Mouse (Mus musculus): Measurements from ENCODE around the gene Cenpt. TPM values are rescaled to one million over a fixed set of nuclear protein-coding genes. Genes with fewer than 3 reads are reported as not detected.

Cenpt gene
- polyA plus RNA-seq, 2 experiments = 41.5 to 92.2 TPM

- peaks cover 20% of the 10 kb centered on the region for H3K36me3 ChIP-seq (ENCODE audit: control insufficient read depth, insufficient read depth, low read length)
- no peak for TF ChIP-seq POLR2A (IDR thresholded peaks at IDR 0.05; ENCODE audit: borderline replicate concordance, extremely low read depth, insufficient read depth, insufficient read length)
- H3K9ac ChIP-seq (ENCODE audit: low read depth, low read length, severe bottlenecking) = no peak overlapping the region
- peaks cover 19% of the 10 kb centered on the region for H3K4me1 ChIP-seq (ENCODE audit: control insufficient read depth, insufficient read depth, low read length)
- H3K9me3 ChIP-seq (ENCODE audit: control insufficient read depth, low read length) = no peaks in the 10 kb centered on the region
- 80% methylated on average over 12 of the region's 12 CpGs for WGBS
- DNase-seq (ENCODE audit: low spot score) (no peak), ATAC-seq (ENCODE audit: low FRiP score, low read depth) (no peak)
- no peaks in the 10 kb centered on the region for H3K27me3 ChIP-seq (ENCODE audit: control insufficient read depth, insufficient read depth, low read length)
- peak overlapping the region; percentile 66; the same call in 1 of the 2 replicates for H3K27ac ChIP-seq (replicated peaks; ENCODE audit: low read depth, low read length)
- H3K4me2 ChIP-seq (replicated peaks; ENCODE audit: low read depth, low read length, severe bottlenecking) = no peak overlapping the region; the same call in 1 of the 2 replicates
- H3K4me3 ChIP-seq (replicated peaks; ENCODE audit: low read length) = peak overlapping the region; percentile 70
These were observed 840 bp downstream of the Cenpt start for GRCm38 (mm10) chr8:105852146-105852729.

DNA sequence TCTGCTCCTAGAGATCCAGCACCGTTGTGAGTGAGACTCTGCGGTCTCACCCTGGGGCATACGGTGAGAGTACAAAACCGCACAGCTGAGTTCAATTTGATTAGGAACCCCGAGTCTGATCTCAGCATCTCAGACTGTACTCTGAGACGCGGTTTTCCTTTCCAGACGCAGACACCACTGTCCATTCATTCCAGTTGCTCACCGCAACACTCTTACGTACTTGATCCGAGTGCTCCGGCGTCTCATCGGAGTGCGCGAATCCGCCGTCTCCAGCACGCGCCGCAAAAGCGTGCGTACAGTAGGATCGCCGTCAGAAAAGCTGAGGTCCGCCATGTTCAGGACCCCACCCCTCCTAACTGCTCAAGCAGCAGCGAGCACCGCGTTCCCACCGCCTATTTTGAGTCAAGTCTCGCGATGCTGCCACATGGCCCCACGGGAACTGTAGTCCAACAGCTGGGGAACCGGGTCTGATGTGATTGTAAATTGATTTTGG lies 1.4 kb downstream of the Cenpt start:
- H3K4me1 ChIP-seq (ENCODE audit: control insufficient read depth, insufficient read depth, low read length) = peaks cover 13% of the 10 kb centered on the region
- peaks cover 26% of the 10 kb centered on the region for H3K36me3 ChIP-seq (ENCODE audit: control insufficient read depth, insufficient read depth, low read length)
- under 1% methylated on average over 34 of the region's 34 CpGs for WGBS
- H3K4me2 ChIP-seq (replicated peaks; ENCODE audit: low read depth, low read length, severe bottlenecking) = peak overlapping the region; percentile 69
- DNase-seq (ENCODE audit: low spot score) (peak; percentile 97), ATAC-seq (ENCODE audit: low FRiP score, low read depth) (peak; percentile 85)
- peak; percentile 97; the same call in 1 of the 2 replicates for TF ChIP-seq POLR2A (IDR thresholded peaks at IDR 0.05; ENCODE audit: borderline replicate concordance, extremely low read depth, insufficient read depth, insufficient read length)
- peak overlapping the region; percentile 70 for H3K4me3 ChIP-seq (replicated peaks; ENCODE audit: low read length)
- no peaks in the 10 kb centered on the region for H3K9me3 ChIP-seq (ENCODE audit: control insufficient read depth, low read length)
- H3K27ac ChIP-seq (replicated peaks; ENCODE audit: low read depth, low read length) = peak overlapping the region; percentile 66
- peak overlapping the region; percentile 71 for H3K9ac ChIP-seq (ENCODE audit: low read depth, low read length, severe bottlenecking)
- H3K27me3 ChIP-seq (ENCODE audit: control insufficient read depth, insufficient read depth, low read length) = no peaks in the 10 kb centered on the region

DNA sequence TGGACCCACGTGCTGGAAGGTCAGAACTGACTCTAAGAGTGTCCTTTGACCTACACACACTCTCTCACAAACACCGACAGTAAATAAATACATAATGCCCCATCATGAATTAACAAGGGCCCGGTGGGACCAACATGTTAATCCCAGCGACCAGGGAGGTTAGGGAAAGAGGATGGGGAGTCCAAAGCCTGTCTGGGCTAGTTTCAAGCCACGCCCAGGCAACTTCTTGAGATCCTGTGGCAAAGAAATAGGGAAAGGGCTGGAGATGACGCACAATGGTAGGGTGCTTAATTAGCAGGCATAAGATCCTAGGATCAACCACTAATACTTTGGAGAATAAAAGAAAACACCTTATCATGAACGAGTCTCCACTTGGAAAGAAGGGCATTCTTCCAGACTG lies 2.5 kb downstream of the Cenpt start:
- DNase-seq (ENCODE audit: low spot score) (no peak), ATAC-seq (ENCODE audit: low FRiP score, low read depth) (no peak)
- Histone ChIP-seq H3K36me3 (ENCODE audit: control insufficient read depth, insufficient read depth, low read length) (peaks cover 36% of the 10 kb centered on the region), H3K4me3 (replicated peaks; ENCODE audit: low read length) (no peak overlapping the region; the same call in 1 of the 2 replicates), H3K4me2 (replicated peaks; ENCODE audit: low read depth, low read length, severe bottlenecking) (peak overlapping the region; percentile 33), H3K9me3 (ENCODE audit: control insufficient read depth, low read length) (no peaks in the 10 kb centered on the region), H3K9ac (ENCODE audit: low read depth, low read length, severe bottlenecking) (0 out of 2 replicates have a peak overlapping the region, but pooled peaks have one; percentile 6), H3K27me3 (ENCODE audit: control insufficient read depth, insufficient read depth, low read length) (no peaks in the 10 kb centered on the region), H3K27ac (replicated peaks; ENCODE audit: low read depth, low read length) (no peak overlapping the region), H3K4me1 (ENCODE audit: control insufficient read depth, insufficient read depth, low read length) (peaks cover 6% of the 10 kb centered on the region; the same call in 1 of the 2 replicates)
- WGBS = 77% methylated on average over 7 of the region's 7 CpGs
- no peak for TF ChIP-seq POLR2A (IDR thresholded peaks at IDR 0.05; ENCODE audit: borderline replicate concordance, extremely low read depth, insufficient read depth, insufficient read length)

DNA sequence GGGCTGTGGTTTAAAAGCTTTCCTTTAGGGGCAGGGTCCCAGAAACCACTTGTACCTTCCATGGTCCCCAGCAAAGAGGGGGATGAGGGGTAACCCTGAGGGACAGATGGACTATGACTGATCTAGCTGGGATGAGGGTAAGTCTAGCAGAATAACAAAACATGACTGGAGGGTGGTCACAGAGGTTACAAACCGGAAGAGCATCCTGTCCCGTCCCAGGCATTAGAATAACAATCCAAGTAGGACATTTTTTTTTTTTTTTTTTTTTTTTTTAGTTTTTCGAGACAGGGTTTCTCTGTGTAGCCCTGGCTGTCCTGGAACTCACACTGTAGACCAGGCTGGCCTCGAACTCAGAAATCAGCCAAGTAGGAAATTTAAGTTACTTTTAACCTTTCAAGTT lies 3.1 kb downstream of the Cenpt start:
- Histone ChIP-seq H3K27ac (replicated peaks; ENCODE audit: low read depth, low read length) (no peak overlapping the region), H3K9me3 (ENCODE audit: control insufficient read depth, low read length) (no peaks in the 10 kb centered on the region), H3K36me3 (ENCODE audit: control insufficient read depth, insufficient read depth, low read length) (peaks cover 42% of the 10 kb centered on the region), H3K4me1 (ENCODE audit: control insufficient read depth, insufficient read depth, low read length) (peaks cover 6% of the 10 kb centered on the region; the same call in 1 of the 2 replicates), H3K4me2 (replicated peaks; ENCODE audit: low read depth, low read length, severe bottlenecking) (no peak overlapping the region), H3K4me3 (replicated peaks; ENCODE audit: low read length) (no peak overlapping the region), H3K9ac (ENCODE audit: low read depth, low read length, severe bottlenecking) (no peak overlapping the region), H3K27me3 (ENCODE audit: control insufficient read depth, insufficient read depth, low read length) (no peaks in the 10 kb centered on the region)
- WGBS = 88% methylated on average over 4 of the region's 4 CpGs
- DNase-seq (ENCODE audit: low spot score) (no peak), ATAC-seq (ENCODE audit: low FRiP score, low read depth) (no peak)
- no peak for TF ChIP-seq POLR2A (IDR thresholded peaks at IDR 0.05; ENCODE audit: borderline replicate concordance, extremely low read depth, insufficient read depth, insufficient read length)

DNA sequence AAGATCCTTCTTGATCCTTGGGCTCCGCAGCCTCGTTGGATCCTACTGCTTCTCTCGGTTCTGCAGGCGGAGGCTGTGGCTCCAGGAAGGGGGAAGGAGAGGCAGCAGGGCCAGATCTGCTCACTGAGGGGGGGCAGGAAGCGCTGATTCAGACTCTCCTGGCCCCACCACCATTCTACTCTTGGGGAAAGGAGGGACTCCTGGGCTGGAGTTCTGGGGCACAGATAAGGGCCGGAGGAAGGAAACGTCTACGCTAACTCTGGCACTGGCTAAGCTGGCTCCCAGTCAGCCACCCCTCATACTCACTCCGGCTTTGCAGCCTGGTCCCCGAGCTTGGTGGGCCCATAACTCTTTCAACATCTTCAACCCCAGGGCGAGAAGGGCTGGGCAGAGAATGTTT lies 6.4 kb downstream of the Cenpt start:
- Histone ChIP-seq H3K4me3 (replicated peaks; ENCODE audit: low read length) (no peak overlapping the region), H3K4me1 (ENCODE audit: control insufficient read depth, insufficient read depth, low read length) (peaks cover 6% of the 10 kb centered on the region; the same call in 1 of the 2 replicates), H3K27ac (replicated peaks; ENCODE audit: low read depth, low read length) (no peak overlapping the region), H3K4me2 (replicated peaks; ENCODE audit: low read depth, low read length, severe bottlenecking) (no peak overlapping the region), H3K27me3 (ENCODE audit: control insufficient read depth, insufficient read depth, low read length) (no peaks in the 10 kb centered on the region), H3K9me3 (ENCODE audit: control insufficient read depth, low read length) (no peaks in the 10 kb centered on the region), H3K36me3 (ENCODE audit: control insufficient read depth, insufficient read depth, low read length) (peaks cover 60% of the 10 kb centered on the region), H3K9ac (ENCODE audit: low read depth, low read length, severe bottlenecking) (no peak overlapping the region)
- no peak for ATAC-seq (ENCODE audit: low FRiP score, low read depth)
- 86% methylated on average over 10 of the region's 11 CpGs for WGBS
- TF ChIP-seq POLR2A (IDR thresholded peaks at IDR 0.05; ENCODE audit: borderline replicate concordance, extremely low read depth, insufficient read depth, insufficient read length) = no peak
- DNase-seq (ENCODE audit: low spot score) = no peak

All from limb, embryonic 14.5 days (tissue).